Mouse (Mus musculus): ENCODE results near the gene Ecm1. TPM values are rescaled to one million over a fixed set of nuclear protein-coding genes. Genes with fewer than 3 reads are reported as not detected.
A peak's percentile ranks its signal among the peaks of the same experiment; 100 is the strongest.

Gene Ecm1
- polyA plus RNA-seq, 1 experiment from 2014 or later: 6.6 TPM

DNA sequence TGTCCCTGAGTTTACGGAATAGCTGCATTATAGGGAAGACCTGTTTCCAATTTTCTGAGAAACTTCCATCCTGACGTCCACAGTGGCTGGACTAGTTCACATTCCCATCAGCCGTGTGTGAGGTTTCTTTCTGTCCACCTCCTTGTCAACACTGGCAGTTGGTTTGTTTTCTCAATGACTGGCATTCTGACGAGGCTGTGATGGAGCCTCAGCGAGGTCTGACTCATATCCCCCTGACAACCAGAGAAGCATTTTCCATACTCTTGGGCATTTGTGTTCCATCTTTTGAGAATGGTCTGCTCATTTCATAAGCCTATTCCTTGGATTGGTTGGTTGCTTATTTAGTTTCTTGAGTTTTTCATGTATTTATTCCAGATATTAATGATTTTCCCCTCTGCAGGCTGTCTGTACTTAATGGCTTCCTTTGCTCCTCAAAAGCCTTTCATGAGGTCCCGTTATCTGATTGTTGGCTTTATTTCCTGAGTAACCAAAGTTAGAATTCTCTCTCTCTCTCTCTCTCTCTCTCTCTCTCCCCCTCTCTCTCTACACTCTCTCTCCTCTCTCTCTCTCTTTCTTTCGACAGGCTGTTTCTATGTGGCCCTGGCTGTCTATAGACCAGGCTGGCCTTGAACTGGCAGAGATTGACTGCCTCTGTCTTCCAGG is 12.5 kb downstream of the Ecm1 start:
- H3K36me3 ChIP-seq: no peaks in the 10 kb centered on the region
- no peaks in the 10 kb centered on the region for H3K27me3 ChIP-seq
- H3K4me1 ChIP-seq: no peaks in the 10 kb centered on the region
- H3K4me2 ChIP-seq: no peak overlapping the region
- ATAC-seq (ENCODE audit: insufficient number of reproducible peaks, insufficient read depth, low FRiP score, low TSS enrichment, low read depth): no peak
- H3K4me3 ChIP-seq: no peak overlapping the region
- H3K27ac ChIP-seq: no peak overlapping the region
- 55% methylated on average over 7 of the region's 7 CpGs for WGBS
- no peaks in the 10 kb centered on the region for H3K9me3 ChIP-seq
- no peak overlapping the region for H3K9ac ChIP-seq

- no peak overlapping the region for H3K4me2 ChIP-seq
- 77% methylated on average over 7 of the region's 7 CpGs for WGBS
- H3K27ac ChIP-seq: no peak overlapping the region
- H3K4me1 ChIP-seq: no peaks in the 10 kb centered on the region
- no peak for ATAC-seq (ENCODE audit: insufficient number of reproducible peaks, insufficient read depth, low FRiP score, low TSS enrichment, low read depth)
- H3K27me3 ChIP-seq: no peaks in the 10 kb centered on the region
- no peaks in the 10 kb centered on the region for H3K36me3 ChIP-seq
- no peak overlapping the region for H3K4me3 ChIP-seq
- no peaks in the 10 kb centered on the region for H3K9me3 ChIP-seq
- no peak overlapping the region for H3K9ac ChIP-seq
These were observed 13.5 kb downstream of the Ecm1 start for GRCm38 (mm10) chr3:95725863-95726262.

- ATAC-seq (ENCODE audit: insufficient number of reproducible peaks, insufficient read depth, low FRiP score, low TSS enrichment, low read depth): no peak
- Histone ChIP-seq H3K9me3 (no peaks in the 10 kb centered on the region), H3K36me3 (no peaks in the 10 kb centered on the region), H3K4me2 (no peak overlapping the region), H3K9ac (no peak overlapping the region), H3K27me3 (no peaks in the 10 kb centered on the region), H3K4me1 (no peaks in the 10 kb centered on the region), H3K4me3 (no peak overlapping the region), H3K27ac (no peak overlapping the region)
- WGBS: 79% methylated on average over 3 of the region's 3 CpGs
These were observed 17.0 kb downstream of the Ecm1 start for GRCm38 (mm10) chr3:95722386-95722785.

- ATAC-seq (ENCODE audit: insufficient number of reproducible peaks, insufficient read depth, low FRiP score, low TSS enrichment, low read depth): no peak
- Histone ChIP-seq H3K9ac (no peak overlapping the region), H3K4me3 (no peak overlapping the region), H3K27ac (no peak overlapping the region), H3K36me3 (peaks cover 7% of the 10 kb centered on the region; the same call in 1 of the 2 replicates), H3K27me3 (no peaks in the 10 kb centered on the region), H3K4me2 (no peak overlapping the region), H3K4me1 (no peaks in the 10 kb centered on the region), H3K9me3 (peaks cover 3% of the 10 kb centered on the region; the same call in 1 of the 2 replicates)
- WGBS: 90% methylated on average over 2 of the region's 2 CpGs
These were observed 21.2 kb downstream of the Ecm1 start for GRCm38 (mm10) chr3:95718153-95718552.

DNA sequence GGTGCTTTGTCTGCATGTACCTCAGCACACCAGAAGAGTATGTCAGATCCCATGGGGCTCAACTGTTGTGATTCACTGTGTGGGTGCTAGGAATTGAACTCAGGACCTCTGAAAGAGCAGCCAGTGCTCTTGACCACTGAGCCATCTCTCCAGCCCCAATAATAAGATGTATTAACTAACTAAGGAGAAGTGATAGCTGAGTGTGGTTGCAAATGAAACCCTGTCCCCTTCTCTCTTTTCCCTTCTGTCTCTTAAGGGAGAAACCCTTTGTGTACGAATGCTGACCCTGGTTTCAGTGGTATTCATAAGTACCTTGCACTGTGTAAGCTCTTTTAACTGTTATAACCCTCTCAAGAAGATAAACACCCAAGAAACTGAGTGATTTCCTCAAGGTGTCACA is 23.3 kb downstream of the Ecm1 start:
- H3K9ac ChIP-seq: no peak overlapping the region
- WGBS: 79% methylated on average over 1 of the region's 1 CpGs
- peaks cover 7% of the 10 kb centered on the region; the same call in 1 of the 2 replicates for H3K9me3 ChIP-seq
- H3K4me1 ChIP-seq: no peaks in the 10 kb centered on the region
- no peak for ATAC-seq (ENCODE audit: insufficient number of reproducible peaks, insufficient read depth, low FRiP score, low TSS enrichment, low read depth)
- no peak overlapping the region for H3K4me2 ChIP-seq
- H3K4me3 ChIP-seq: no peak overlapping the region
- H3K36me3 ChIP-seq: peaks cover 11% of the 10 kb centered on the region; the same call in 1 of the 2 replicates
- no peaks in the 10 kb centered on the region for H3K27me3 ChIP-seq
- no peak overlapping the region for H3K27ac ChIP-seq

GRCm38 (mm10) chr3:95709967-95710366 is 29.4 kb downstream of the Ecm1 start:
- H3K27me3 ChIP-seq: no peaks in the 10 kb centered on the region
- H3K4me2 ChIP-seq: no peak overlapping the region
- H3K9me3 ChIP-seq: peaks cover 7% of the 10 kb centered on the region; the same call in 1 of the 2 replicates
- H3K27ac ChIP-seq: no peak overlapping the region
- H3K9ac ChIP-seq: no peak overlapping the region
- peaks cover 11% of the 10 kb centered on the region; the same call in 1 of the 2 replicates for H3K36me3 ChIP-seq
- no peak for ATAC-seq (ENCODE audit: insufficient number of reproducible peaks, insufficient read depth, low FRiP score, low TSS enrichment, low read depth)
- no peaks in the 10 kb centered on the region for H3K4me1 ChIP-seq
- H3K4me3 ChIP-seq: no peak overlapping the region

DNA sequence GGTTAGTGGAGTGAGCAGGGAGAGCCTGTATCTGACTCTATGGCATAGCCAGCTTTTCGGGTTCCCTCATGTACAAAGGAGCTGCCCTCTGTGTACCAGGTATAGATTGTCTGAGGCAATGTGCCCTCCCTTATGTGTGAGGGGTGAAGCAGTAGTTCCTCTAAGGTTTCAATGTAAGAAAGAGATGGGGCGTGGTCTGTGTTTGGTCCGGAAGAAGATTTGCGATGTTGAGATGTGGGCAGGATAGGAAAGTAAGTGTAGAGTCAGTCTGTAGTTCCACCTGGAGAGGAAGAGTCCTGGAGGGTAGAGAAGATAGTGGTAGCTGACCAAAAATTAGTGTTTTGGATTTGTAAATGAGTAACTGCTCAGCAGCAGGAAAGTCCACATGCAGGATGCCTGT is 30.3 kb downstream of the Ecm1 start:
- ATAC-seq (ENCODE audit: insufficient number of reproducible peaks, insufficient read depth, low FRiP score, low TSS enrichment, low read depth): no peak
- Histone ChIP-seq H3K27me3 (no peaks in the 10 kb centered on the region), H3K9me3 (peaks cover 7% of the 10 kb centered on the region; the same call in 1 of the 2 replicates), H3K36me3 (peaks cover 7% of the 10 kb centered on the region; the same call in 1 of the 2 replicates), H3K27ac (no peak overlapping the region), H3K9ac (no peak overlapping the region), H3K4me3 (no peak overlapping the region), H3K4me1 (no peaks in the 10 kb centered on the region), H3K4me2 (no peak overlapping the region)
- 90% methylated on average over 4 of the region's 4 CpGs for WGBS

GRCm38 (mm10) chr3:95707497-95707896 is 31.9 kb downstream of the Ecm1 start:
- ATAC-seq (ENCODE audit: insufficient number of reproducible peaks, insufficient read depth, low FRiP score, low TSS enrichment, low read depth): no peak
- WGBS: 72% methylated on average over 7 of the region's 7 CpGs

DNA sequence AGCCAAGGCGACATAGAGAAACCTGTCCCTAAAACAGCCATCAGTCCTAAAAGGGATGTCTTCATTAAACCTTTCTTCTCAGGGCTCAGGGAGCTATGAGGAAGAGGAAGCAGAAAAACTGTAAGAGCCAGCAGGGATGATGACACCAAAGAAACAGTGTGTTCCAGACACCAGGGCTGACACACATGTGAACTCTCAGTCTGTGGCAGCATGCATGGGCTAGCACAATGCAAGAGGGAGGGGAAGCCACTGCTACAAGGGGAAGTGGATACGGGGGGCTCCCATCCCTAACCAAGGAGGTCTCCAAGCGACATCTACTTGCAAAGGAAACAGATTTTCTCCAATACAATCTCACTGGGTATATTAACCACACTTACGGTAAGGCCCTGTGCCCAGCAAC is 33.1 kb downstream of the Ecm1 start:
- Histone ChIP-seq H3K9ac (no peak overlapping the region), H3K36me3 (no peaks in the 10 kb centered on the region), H3K4me1 (peaks cover 11% of the 10 kb centered on the region), H3K4me2 (no peak overlapping the region), H3K4me3 (no peak overlapping the region), H3K27me3 (no peaks in the 10 kb centered on the region), H3K27ac (no peak overlapping the region), H3K9me3 (no peaks in the 10 kb centered on the region)
- WGBS: 87% methylated on average over 4 of the region's 4 CpGs
- ATAC-seq (ENCODE audit: insufficient number of reproducible peaks, insufficient read depth, low FRiP score, low TSS enrichment, low read depth): no peak

More at GRCm38 (mm10) chr3:95707497-95707896, 31.9 kb downstream of the Ecm1 start:
- Histone ChIP-seq H3K4me2 (no peak overlapping the region), H3K9me3 (no peaks in the 10 kb centered on the region), H3K27me3 (no peaks in the 10 kb centered on the region), H3K27ac (no peak overlapping the region), H3K4me1 (no peaks in the 10 kb centered on the region), H3K36me3 (no peaks in the 10 kb centered on the region), H3K4me3 (no peak overlapping the region), H3K9ac (no peak overlapping the region)

DNA sequence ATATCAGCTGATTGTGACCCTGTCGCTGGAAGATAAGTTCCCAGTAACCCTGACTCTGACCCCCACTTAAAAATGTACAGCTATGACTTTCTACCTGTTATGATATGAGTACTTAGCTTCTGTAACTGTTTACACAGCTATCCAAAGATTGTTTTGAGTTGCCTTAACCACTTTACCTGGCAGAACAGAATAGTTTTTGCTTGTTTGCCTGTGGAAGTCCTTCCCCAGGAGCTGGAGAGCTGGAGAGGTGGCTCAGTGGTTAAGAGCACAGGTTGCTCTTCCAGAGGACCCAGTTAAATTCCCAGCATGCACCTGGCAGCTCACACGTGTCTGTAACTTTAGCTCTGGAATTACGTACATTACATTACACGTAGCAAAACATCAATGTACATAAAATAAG is 34.8 kb downstream of the Ecm1 start:
- WGBS: 87% methylated on average over 4 of the region's 4 CpGs
- Histone ChIP-seq H3K9me3 (no peaks in the 10 kb centered on the region), H3K27me3 (no peaks in the 10 kb centered on the region), H3K27ac (no peak overlapping the region), H3K4me3 (no peak overlapping the region), H3K36me3 (no peaks in the 10 kb centered on the region), H3K4me1 (peaks cover 18% of the 10 kb centered on the region), H3K9ac (no peak overlapping the region), H3K4me2 (no peak overlapping the region)
- no peak for ATAC-seq (ENCODE audit: insufficient number of reproducible peaks, insufficient read depth, low FRiP score, low TSS enrichment, low read depth)

DNA sequence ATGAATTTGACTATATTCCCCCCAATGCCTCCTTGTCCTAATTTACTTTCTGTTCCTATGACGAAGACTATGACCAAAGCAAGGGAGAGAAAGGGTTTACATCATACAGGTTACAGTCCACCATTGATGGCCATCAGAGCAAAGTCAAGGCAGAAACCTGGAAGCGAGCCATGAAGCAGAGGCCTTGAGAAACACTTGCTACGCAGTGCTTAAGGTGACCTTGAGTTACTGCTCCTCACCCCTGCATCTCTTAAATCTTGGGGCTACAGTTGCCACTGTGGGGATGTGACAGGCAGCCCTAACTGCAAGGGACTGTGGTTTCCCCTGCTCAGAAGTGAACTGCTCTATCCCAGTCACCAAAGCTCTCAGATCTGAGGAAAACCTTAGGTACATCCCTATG is 36.1 kb downstream of the Ecm1 start:
- Histone ChIP-seq H3K36me3 (no peaks in the 10 kb centered on the region), H3K9me3 (no peaks in the 10 kb centered on the region), H3K4me1 (peaks cover 18% of the 10 kb centered on the region), H3K4me3 (no peak overlapping the region), H3K27ac (no peak overlapping the region), H3K27me3 (no peaks in the 10 kb centered on the region), H3K4me2 (no peak overlapping the region), H3K9ac (no peak overlapping the region)
- 88% methylated on average over 3 of the region's 3 CpGs for WGBS
- ATAC-seq (ENCODE audit: insufficient number of reproducible peaks, insufficient read depth, low FRiP score, low TSS enrichment, low read depth): no peak

GRCm38 (mm10) chr3:95701877-95702540 is 37.4 kb downstream of the Ecm1 start:
- ATAC-seq (ENCODE audit: insufficient number of reproducible peaks, insufficient read depth, low FRiP score, low TSS enrichment, low read depth): peak; percentile 84
- peak overlapping the region; percentile 84 for H3K27ac ChIP-seq
- peaks cover 18% of the 10 kb centered on the region for H3K4me1 ChIP-seq
- 5% methylated on average over 24 of the region's 24 CpGs for WGBS
- H3K9me3 ChIP-seq: no peaks in the 10 kb centered on the region
- no peaks in the 10 kb centered on the region for H3K36me3 ChIP-seq
- H3K4me2 ChIP-seq: peak overlapping the region; percentile 70
- H3K27me3 ChIP-seq: no peaks in the 10 kb centered on the region
- H3K4me3 ChIP-seq: peak overlapping the region; percentile 38
- H3K9ac ChIP-seq: peak overlapping the region; percentile 72

All from embryonic facial prominence, embryonic 13.5 days (tissue).